Mouse (Mus musculus) thymus, adult 2 months (tissue): ENCODE results near the gene Lrrc25.

ENCODE experiments used
- CTCF ChIP-seq: fragments of 200-500 bp; IDR thresholded peaks from 2 replicates; pipeline ENCODE4 v1.5.1; 2012; ENCODE audit warnings: mild to moderate bottlenecking, control low read depth, low read length, moderate library complexity, borderline replicate concordance; ENCODE audit not compliant: control insufficient read depth, poor library complexity, insufficient read depth; ENCODE audit errors: extremely low read depth
- POLR2A ChIP-seq: fragments of 200-500 bp; IDR thresholded peaks from 2 replicates; pipeline ENCODE4 v1.6.1; 2012; ENCODE audit warnings: mild to moderate bottlenecking, low read length, control low read depth, moderate library complexity; ENCODE audit not compliant: control insufficient read depth, poor library complexity, insufficient read depth; ENCODE audit errors: extremely low read depth

DNA sequence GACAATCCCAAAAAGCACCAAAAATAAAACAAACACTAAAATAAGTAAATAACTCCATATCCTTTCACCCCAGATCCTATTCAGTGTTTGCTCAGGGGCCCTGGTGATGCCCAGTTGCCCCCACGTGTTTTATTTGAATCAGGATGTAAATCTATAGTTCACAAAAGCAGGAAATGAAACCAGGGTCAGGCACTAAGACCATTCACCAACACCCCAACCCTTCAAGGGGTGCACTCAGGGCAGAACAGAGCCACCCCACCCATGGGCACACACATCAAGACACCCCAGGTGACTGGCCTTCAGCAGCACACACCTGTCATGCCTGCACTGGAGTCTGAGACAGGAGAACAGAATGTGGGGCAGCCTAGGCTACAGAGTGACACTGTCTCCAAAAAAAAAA is 38.2 kb downstream of the Lrrc25 start:
- no peak for TF ChIP-seq CTCF
- TF ChIP-seq POLR2A, result no peak
